Mouse (Mus musculus) brain, embryonic 14.5 days (tissue): ENCODE data around the gene Gm45713. TPM values are rescaled to one million over a fixed set of nuclear protein-coding genes. Genes with fewer than 3 reads are reported as not detected.

Experiments used
- DNase-seq: peaks from one replicate; pipeline ENCODE4 v3.0.0-alpha.2; 2011; ENCODE audit warnings: low read depth
- CTCF ChIP-seq: fragments of 200-500 bp; IDR thresholded peaks from 2 replicates; pipeline ENCODE4 v1.5.1; 2012; ENCODE audit warnings: inconsistent platforms, mild to moderate bottlenecking, moderate library complexity, borderline replicate concordance; ENCODE audit not compliant: insufficient read depth, insufficient read length; ENCODE audit errors: extremely low read depth
- POLR2A ChIP-seq: fragments of 200-500 bp; IDR thresholded peaks from 2 replicates; pipeline ENCODE4 v1.6.1; 2012; ENCODE audit warnings: mild to moderate bottlenecking, inconsistent platforms, borderline replicate concordance; ENCODE audit not compliant: poor library complexity, insufficient read depth, insufficient read length, severe bottlenecking; ENCODE audit errors: extremely low read depth
- polyA plus RNA-seq: library from polyadenylated mRNA; depleted of rRNA; stranded (reverse); fragments of >200 nt; gene quantifications from 2 replicates; pipeline ENCODE4 v1.2.3, GENCODE M21; 2012

Gene Gm45713
- polyA plus RNA-seq, 1 experiment: 0.31 TPM

GRCm38 (mm10) chr7:45172974-45173373 is 36.9 kb upstream of the Gm45713 start:
- no peak for DNase-seq
- TF ChIP-seq CTCF (peak; percentile 38; the same call in 1 of the 2 replicates), POLR2A (no peak)

DNA sequence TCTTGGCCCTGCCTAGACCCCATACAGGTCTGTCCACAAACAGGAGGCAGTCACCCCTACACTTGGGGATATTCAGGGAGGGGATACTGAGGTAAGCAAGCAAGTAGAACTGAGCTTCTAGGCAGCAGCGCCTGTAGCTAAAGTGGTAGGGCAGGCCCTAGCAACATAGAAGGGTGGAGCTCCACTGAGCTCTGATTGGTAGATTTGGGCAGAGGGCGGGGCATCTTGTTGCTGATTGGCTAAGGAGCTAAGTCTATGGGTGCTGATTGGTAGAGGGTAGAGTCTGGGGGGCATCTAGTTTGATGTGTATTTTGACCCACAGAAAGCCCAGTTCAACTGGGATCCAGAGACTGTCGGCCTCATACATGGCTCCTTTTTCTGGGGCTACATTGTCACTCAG is 33.5 kb upstream of the Gm45713 start:
- TF ChIP-seq POLR2A (no peak), CTCF (no peak)
- DNase-seq: no peak

GRCm38 (mm10) chr7:45168656-45169055 is 32.6 kb upstream of the Gm45713 start:
- no peak for TF ChIP-seq POLR2A
- no peak for TF ChIP-seq CTCF
- DNase-seq: no peak

GRCm38 (mm10) chr7:45167761-45168445 is 31.9 kb upstream of the Gm45713 start:
- DNase-seq: peak; percentile 57
- no peak for TF ChIP-seq CTCF
- no peak for TF ChIP-seq POLR2A

DNA sequence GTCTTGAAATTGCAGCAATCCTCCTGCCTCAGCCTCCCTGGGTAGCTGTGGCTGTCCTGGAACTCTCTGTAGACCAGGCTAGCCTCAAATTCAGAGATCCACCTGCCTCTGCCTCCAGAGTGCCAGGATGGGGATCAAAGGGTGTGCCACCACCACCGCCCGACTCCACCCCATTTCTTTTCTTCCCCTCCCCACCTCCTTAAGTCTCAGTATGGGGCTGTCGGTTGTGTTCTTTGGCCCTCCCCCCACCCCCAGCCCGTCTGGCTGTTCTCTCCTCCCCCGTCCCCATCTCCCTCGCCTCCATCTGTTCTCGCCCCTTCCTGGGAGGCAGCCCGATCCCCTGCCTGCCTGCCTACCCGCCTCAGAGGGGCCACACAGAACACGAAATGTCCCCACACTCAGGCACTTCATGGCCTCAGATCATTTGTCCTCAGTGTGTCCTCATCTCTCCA is 30.9 kb upstream of the Gm45713 start:
- TF ChIP-seq CTCF (no peak), POLR2A (no peak)
- DNase-seq: peak; percentile 57

DNA sequence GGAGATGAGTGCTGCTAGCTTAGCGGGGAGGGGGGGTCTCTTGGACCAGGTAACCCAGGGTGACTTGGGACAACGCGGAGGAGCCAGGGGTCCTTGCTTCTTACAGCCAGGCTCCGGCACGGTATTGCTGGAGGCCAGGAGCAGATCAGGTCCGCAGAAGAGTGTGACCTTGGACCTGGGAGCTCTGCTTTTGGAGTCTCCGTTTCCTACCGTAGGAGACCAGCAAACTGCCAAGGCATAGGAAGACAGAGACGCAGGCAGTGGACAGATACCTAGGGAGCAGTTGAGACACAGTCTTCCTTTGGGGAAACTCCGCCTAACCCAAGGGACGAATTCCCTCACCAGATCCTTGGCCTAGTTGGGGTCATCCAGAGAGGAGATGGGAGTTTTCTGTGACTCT is 29.7 kb upstream of the Gm45713 start:
- no peak for DNase-seq
- TF ChIP-seq CTCF: no peak

DNA sequence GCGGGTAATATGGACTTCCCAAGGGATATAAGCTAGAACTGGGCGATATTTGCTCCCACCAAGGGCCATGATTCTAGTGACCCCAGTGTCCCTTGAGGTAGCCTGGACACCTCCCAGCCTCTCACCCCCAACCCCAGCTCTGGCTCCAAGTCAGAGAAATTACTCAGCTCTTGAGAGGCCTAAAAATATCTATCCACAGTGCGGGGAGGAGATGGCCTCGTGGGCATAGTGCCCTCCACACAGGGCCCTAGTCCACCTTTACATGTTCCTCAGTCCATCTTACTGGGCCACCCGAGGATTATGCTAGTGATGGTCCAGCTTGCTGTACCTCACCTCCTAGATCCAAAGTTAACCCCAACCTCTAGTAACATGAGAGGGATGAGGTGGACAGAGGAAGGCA is 28.8 kb upstream of the Gm45713 start:
- TF ChIP-seq POLR2A: no peak
- no peak for TF ChIP-seq CTCF
- no peak for DNase-seq

GRCm38 (mm10) chr7:45163735-45164490 is 27.9 kb upstream of the Gm45713 start, which contains the start of gene Slc17a7:
Gene Slc17a7 (plus strand): TSS chr7:45163949.
- TF ChIP-seq CTCF (no peak), POLR2A (no peak)
- peak; percentile 34 for DNase-seq

GRCm38 (mm10) chr7:45162996-45163615 is 27.1 kb upstream of the Gm45713 start:
- TF ChIP-seq CTCF: no peak
- no peak for TF ChIP-seq POLR2A
- DNase-seq: no peak

DNA sequence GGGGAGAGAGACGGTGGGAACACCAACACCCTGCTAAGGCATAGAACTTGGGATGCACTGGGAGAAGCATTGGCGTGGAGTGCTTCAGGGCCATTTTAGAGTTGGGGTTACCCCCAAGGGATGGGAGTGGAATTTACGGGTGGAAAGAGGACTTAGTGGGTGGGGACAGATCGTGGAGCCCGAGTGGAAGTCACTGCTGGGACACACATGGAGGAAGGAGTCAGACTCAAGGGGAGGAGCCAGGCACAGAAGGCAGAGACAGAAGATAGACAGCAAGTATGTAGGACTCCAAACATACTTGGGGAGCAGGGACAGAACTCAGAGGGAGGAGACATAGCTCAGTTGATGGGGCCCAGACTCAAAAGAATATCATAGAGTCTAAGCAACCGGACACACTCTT is 26.5 kb upstream of the Gm45713 start:
- DNase-seq: no peak
- TF ChIP-seq CTCF (no peak), POLR2A (no peak)

- no peak for TF ChIP-seq POLR2A
- TF ChIP-seq CTCF: peak; percentile 88
Observed at GRCm38 (mm10) chr7:45161612-45162473, 25.8 kb upstream of the Gm45713 start.

More at GRCm38 (mm10) chr7:45161612-45162473, 25.8 kb upstream of the Gm45713 start:
- peak; percentile 97 for DNase-seq
